Mouse (Mus musculus) forebrain, embryonic 11.5 days (tissue): ENCODE data around the gene Adamts2. TPM values are rescaled to one million over a fixed set of nuclear protein-coding genes. Genes with fewer than 3 reads are reported as not detected.

Source experiments
- ATAC-seq: fragments of 200-750 bp; cut with Nextera tagmentation; replicated peaks from 2 replicates; pipeline ENCODE4 v1.8.0; 2017; ENCODE audit warnings: moderate TSS enrichment; ENCODE audit not compliant: low FRiP score
- DNase-seq: peaks from one replicate; pipeline ENCODE4 v3.0.0-alpha.2; 2017; ENCODE audit warnings: low spot score
- H3K27ac ChIP-seq: fragments of 300-500 bp; sonication (generic); 2 replicates; pipeline ENCODE4 v1.5.1; 2014; ENCODE audit warnings: low read depth, low read length
- H3K27me3 ChIP-seq: fragments of 300-500 bp; sonication (generic); 2 replicates; pipeline ENCODE4 v1.6.1; 2014; ENCODE audit warnings: mild to moderate bottlenecking, low read length, mixed read lengths; ENCODE audit not compliant: control insufficient read depth, insufficient read depth
- H3K36me3 ChIP-seq: fragments of 300-500 bp; sonication (generic); 2 replicates; pipeline ENCODE4 v1.6.1; 2014; ENCODE audit warnings: mild to moderate bottlenecking, low read length, moderate library complexity, mixed read lengths; ENCODE audit not compliant: control insufficient read depth, insufficient read depth
- H3K4me1 ChIP-seq: fragments of 300-500 bp; sonication (generic); replicated peaks from 2 replicates; pipeline ENCODE4 v1.6.1; 2014; ENCODE audit warnings: low read length, mixed read lengths; ENCODE audit not compliant: control insufficient read depth, insufficient read depth
- H3K4me2 ChIP-seq: fragments of 300-500 bp; sonication (generic); 2 replicates; pipeline ENCODE4 v1.6.1; 2014; ENCODE audit warnings: low read depth, mild to moderate bottlenecking, low read length, moderate library complexity, mixed read lengths; ENCODE audit not compliant: severe bottlenecking
- H3K4me3 ChIP-seq: fragments of 300-500 bp; sonication (generic); 2 replicates; pipeline ENCODE4 v1.5.1; 2014; ENCODE audit warnings: low read depth, low read length
- H3K9ac ChIP-seq: fragments of 300-500 bp; sonication (generic); 2 replicates; pipeline ENCODE4 v1.6.1; 2014; ENCODE audit warnings: low read length
- H3K9me3 ChIP-seq: fragments of 300-500 bp; sonication (generic); 2 replicates; pipeline ENCODE4 v1.6.1; 2016; ENCODE audit warnings: low read length, mixed read lengths; ENCODE audit not compliant: control insufficient read depth
- WGBS: fragments of 180-500 bp; shearing (Covaris S2); extraction: QIAGEN DNeasy Blood & Tissue Kit; methylation state at CpG from one replicate; pipeline ENCODE4 v1.1.7; 2014; 5-methylcytosine and 5-hydroxymethylcytosine counted together
- polyA plus RNA-seq: library from polyadenylated mRNA; unstranded; fragments of >200 nt; fragmentation: Nextera tagmentation; extraction: Ambion mirVana; gene quantifications from 2 replicates; pipeline ENCODE4 v1.2.1, GENCODE M21; 2014

The Adamts2 gene
- polyA plus RNA-seq, 1 experiment from 2014 or later = 1.0 TPM

DNA sequence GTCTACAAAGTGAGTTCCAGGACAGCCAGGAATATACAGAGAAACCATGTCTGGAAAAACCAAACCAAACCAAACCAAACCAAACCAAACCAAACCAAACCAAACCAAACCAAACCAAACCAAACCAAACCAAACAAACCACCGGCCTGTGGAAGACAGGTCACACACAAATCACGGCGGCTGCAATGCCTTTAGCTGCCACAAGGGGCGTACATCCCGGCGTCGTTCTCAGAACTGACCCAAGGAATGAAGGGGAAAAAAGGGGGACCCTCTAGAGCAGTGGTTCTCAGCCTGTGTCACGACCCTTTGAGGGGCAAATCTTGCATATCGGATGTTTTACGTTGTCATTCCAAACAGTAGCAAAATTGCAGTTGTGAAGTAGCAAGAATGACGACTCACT is 12.8 kb upstream of the Adamts2 start:
- no peaks in the 10 kb centered on the region for H3K36me3 ChIP-seq
- no peak overlapping the region for H3K27ac ChIP-seq
- no peak for ATAC-seq
- WGBS = 40% methylated on average over 11 of the region's 11 CpGs
- H3K9ac ChIP-seq = no peak overlapping the region
- H3K9me3 ChIP-seq = no peaks in the 10 kb centered on the region
- no peak overlapping the region for H3K4me3 ChIP-seq
- peak; percentile 73 for DNase-seq
- no peaks in the 10 kb centered on the region for H3K4me1 ChIP-seq
- no peak overlapping the region for H3K4me2 ChIP-seq
- no peaks in the 10 kb centered on the region for H3K27me3 ChIP-seq

- Histone ChIP-seq H3K4me3 (no peak overlapping the region), H3K4me1 (no peaks in the 10 kb centered on the region), H3K9ac (no peak overlapping the region), H3K9me3 (no peaks in the 10 kb centered on the region), H3K27ac (no peak overlapping the region), H3K36me3 (no peaks in the 10 kb centered on the region), H3K4me2 (no peak overlapping the region), H3K27me3 (no peaks in the 10 kb centered on the region)
- ATAC-seq (no peak), DNase-seq (no peak)
- 92% methylated on average over 13 of the region's 13 CpGs for WGBS
These were observed 10.8 kb upstream of the Adamts2 start for GRCm38 (mm10) chr11:50591053-50591452.

GRCm38 (mm10) chr11:50592892-50593553 is 8.9 kb upstream of the Adamts2 start:
- Histone ChIP-seq H3K27ac (no peak overlapping the region), H3K4me3 (no peak overlapping the region), H3K4me2 (no peak overlapping the region), H3K9ac (no peak overlapping the region), H3K27me3 (no peaks in the 10 kb centered on the region), H3K9me3 (no peaks in the 10 kb centered on the region), H3K4me1 (no peaks in the 10 kb centered on the region), H3K36me3 (no peaks in the 10 kb centered on the region)
- WGBS = 84% methylated on average over 16 of the region's 16 CpGs
- ATAC-seq = no peak
- DNase-seq = no peak

DNA sequence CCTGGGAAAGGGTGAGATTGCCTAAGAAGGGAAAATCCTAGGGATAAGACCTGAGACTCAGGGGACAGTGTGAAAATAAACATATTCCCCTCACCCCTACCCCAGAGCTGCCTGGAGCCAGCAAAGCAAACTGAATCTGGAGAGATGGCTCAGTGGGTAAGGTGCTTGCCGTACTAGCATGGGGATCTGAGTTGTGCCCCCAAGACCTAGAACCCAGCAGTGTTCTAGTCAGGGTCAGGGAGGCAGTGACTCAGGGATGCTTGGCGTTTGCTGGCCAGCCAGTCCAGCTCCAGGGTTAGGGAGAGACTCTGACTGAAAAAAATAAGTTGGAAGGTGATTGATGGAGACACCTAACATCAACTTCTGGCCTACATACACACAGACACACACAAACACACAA is 5.3 kb upstream of the Adamts2 start:
- ATAC-seq = no peak
- no peaks in the 10 kb centered on the region for H3K9me3 ChIP-seq
- no peak overlapping the region for H3K4me3 ChIP-seq
- DNase-seq = no peak
- no peaks in the 10 kb centered on the region for H3K36me3 ChIP-seq
- H3K4me1 ChIP-seq = no peaks in the 10 kb centered on the region
- WGBS = 77% methylated on average over 2 of the region's 2 CpGs
- peaks cover 14% of the 10 kb centered on the region for H3K27me3 ChIP-seq
- H3K27ac ChIP-seq = no peak overlapping the region
- no peak overlapping the region for H3K9ac ChIP-seq
- H3K4me2 ChIP-seq = no peak overlapping the region

DNA sequence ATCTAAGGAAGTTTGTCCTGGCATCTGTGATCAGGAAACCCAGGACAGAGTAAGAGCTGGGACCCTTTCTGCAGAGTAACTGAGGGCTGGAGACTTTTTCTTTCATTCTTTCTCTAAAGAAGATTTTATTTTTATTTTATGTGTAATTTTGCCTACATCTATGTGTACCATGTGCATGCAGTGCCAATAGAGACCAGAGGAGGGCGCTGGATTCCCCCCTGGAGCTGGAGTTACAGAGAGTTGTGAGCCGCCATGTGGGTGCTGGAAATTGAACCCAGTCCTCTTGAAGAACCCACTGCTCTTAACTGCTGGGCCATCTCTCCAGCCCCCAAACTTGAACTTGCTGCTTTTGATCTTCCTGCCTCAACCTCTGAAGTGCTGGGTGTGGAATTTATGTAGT is 2.7 kb upstream of the Adamts2 start:
- Histone ChIP-seq H3K36me3 (no peaks in the 10 kb centered on the region), H3K4me2 (no peak overlapping the region), H3K9ac (no peak overlapping the region), H3K27ac (no peak overlapping the region), H3K4me3 (no peak overlapping the region), H3K9me3 (no peaks in the 10 kb centered on the region), H3K27me3 (peaks cover 39% of the 10 kb centered on the region), H3K4me1 (peaks cover 8% of the 10 kb centered on the region; the same call in 1 of the 2 replicates)
- ATAC-seq = no peak
- no peak for DNase-seq
- WGBS = 62% methylated on average over 2 of the region's 2 CpGs

- Histone ChIP-seq H3K9me3 (no peaks in the 10 kb centered on the region), H3K9ac (peak overlapping the region; percentile 44), H3K4me1 (peaks cover 8% of the 10 kb centered on the region; the same call in 1 of the 2 replicates), H3K27me3 (peaks cover 52% of the 10 kb centered on the region), H3K4me3 (peak overlapping the region; percentile 54), H3K27ac (no peak overlapping the region), H3K4me2 (peak overlapping the region; percentile 99), H3K36me3 (no peaks in the 10 kb centered on the region)
- under 1% methylated on average over 59 of the region's 59 CpGs for WGBS
- DNase-seq (peak; percentile 75), ATAC-seq (peak; percentile 39; the same call in 1 of the 2 replicates)
These were observed 635 bp downstream of the Adamts2 start for GRCm38 (mm10) chr11:50602356-50603081.

DNA sequence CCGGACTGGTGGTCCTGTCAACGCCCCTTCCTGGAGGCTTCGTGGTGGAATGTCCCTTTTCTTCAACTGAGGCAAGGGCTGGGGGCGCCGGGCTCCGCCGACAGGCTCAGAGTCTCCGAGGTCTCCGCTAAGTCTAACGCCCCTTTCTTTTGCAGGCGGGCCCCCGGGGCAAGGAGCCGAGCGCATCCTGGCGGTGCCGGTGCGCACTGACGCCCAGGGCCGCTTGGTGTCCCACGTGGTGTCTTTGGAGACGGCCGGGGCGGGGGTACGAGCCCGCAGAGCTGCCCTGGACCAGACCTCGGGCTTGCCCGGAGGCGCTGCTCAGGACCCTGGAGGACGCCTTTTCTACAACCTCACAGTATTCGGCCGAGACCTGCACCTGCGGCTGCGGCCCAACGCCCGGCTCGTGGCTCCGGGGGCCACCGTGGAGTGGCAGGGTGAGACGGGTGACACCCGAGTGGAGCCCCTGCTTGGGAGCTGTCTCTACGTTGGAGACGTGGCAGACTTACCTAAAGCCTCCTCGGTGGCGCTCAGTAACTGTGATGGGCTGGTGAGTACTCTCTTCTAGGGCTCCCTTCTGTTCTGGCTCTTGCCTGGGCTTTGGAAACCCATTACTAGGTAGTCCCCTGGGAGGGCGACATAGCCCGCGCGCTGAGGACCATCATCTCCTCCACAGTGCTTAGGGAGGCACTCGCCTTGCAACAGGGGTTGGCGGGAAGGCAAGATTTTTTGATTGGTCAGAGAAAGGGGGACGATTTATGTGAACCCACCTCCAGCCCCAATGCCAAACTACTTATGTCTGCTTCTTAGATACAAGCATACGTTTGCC is 1.4 kb downstream of the Adamts2 start:
- Histone ChIP-seq H3K4me1 (peaks cover 8% of the 10 kb centered on the region; the same call in 1 of the 2 replicates), H3K27ac (no peak overlapping the region), H3K4me3 (peak overlapping the region; percentile 54), H3K36me3 (no peaks in the 10 kb centered on the region), H3K9ac (peak overlapping the region; percentile 12; the same call in 1 of the 2 replicates), H3K4me2 (peak overlapping the region; percentile 99), H3K9me3 (no peaks in the 10 kb centered on the region), H3K27me3 (peaks cover 52% of the 10 kb centered on the region)
- DNase-seq (peak; percentile 78), ATAC-seq (peak; percentile 63)
- WGBS = 1% methylated on average over 52 of the region's 52 CpGs

DNA sequence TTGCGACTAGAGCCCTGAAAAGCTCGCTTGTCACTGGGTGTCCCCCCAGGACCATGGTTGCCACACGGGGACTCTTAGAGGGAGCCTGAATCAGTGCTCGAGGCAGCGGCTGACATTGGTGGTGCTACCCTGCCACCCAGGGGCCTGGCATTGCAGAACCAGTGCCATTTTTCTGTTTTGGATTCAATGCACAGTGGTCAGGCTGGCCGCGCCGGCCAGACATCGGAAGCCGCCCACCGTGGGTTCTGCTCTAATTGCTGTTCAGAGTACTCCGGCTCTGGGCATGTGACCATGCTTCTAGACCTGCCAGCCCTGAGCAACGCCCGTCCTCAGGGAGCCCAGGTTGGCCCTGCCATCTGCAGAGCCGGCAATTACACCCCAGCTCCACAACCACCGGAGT is 2.5 kb downstream of the Adamts2 start:
- peaks cover 52% of the 10 kb centered on the region for H3K27me3 ChIP-seq
- no peaks in the 10 kb centered on the region for H3K9me3 ChIP-seq
- DNase-seq (no peak), ATAC-seq (no peak)
- H3K4me2 ChIP-seq = no peak overlapping the region
- no peaks in the 10 kb centered on the region for H3K36me3 ChIP-seq
- no peak overlapping the region for H3K4me3 ChIP-seq
- H3K9ac ChIP-seq = no peak overlapping the region
- H3K4me1 ChIP-seq = peaks cover 8% of the 10 kb centered on the region; the same call in 1 of the 2 replicates
- H3K27ac ChIP-seq = no peak overlapping the region
- 74% methylated on average over 16 of the region's 16 CpGs for WGBS
